Mouse (Mus musculus): Measurements from ENCODE around the gene Gper1.
A peak's percentile ranks its signal among the peaks of the same experiment; 100 is the strongest.

Gene Gper1

GRCm38 (mm10) chr5:139423026-139423865 lies at the start of gene Gper1:
Gene Gper1 (plus strand): TSS chr5:139423151.
- no peak for DNase-seq (ENCODE audit: low spot score)

- DNase-seq (ENCODE audit: low spot score): no peak
Observed at GRCm38 (mm10) chr5:139373889-139374444, 49.0 kb upstream of the Gper1 start.

- DNase-seq (ENCODE audit: low spot score): no peak
Observed at GRCm38 (mm10) chr5:139374841-139375240, 48.1 kb upstream of the Gper1 start.

- DNase-seq (ENCODE audit: low spot score): peak; percentile 62
Observed at GRCm38 (mm10) chr5:139377468-139378270, 45.3 kb upstream of the Gper1 start, which contains the start of gene Gpr146. Gene Gpr146 (plus strand): TSS chr5:139377697.

GRCm38 (mm10) chr5:139378271-139378556 lies 44.7 kb upstream of the Gper1 start:
- no peak for DNase-seq (ENCODE audit: low spot score)

GRCm38 (mm10) chr5:139378986-139379629 lies 43.8 kb upstream of the Gper1 start:
- DNase-seq (ENCODE audit: low spot score): no peak

GRCm38 (mm10) chr5:139379771-139380384 lies 43.1 kb upstream of the Gper1 start:
- DNase-seq (ENCODE audit: low spot score): no peak

- DNase-seq (ENCODE audit: low spot score): peak; percentile 91
Observed at GRCm38 (mm10) chr5:139380385-139381248, 42.3 kb upstream of the Gper1 start.

- no peak for DNase-seq (ENCODE audit: low spot score)
Observed at GRCm38 (mm10) chr5:139381586-139382513, 41.1 kb upstream of the Gper1 start.

- no peak for DNase-seq (ENCODE audit: low spot score)
Observed at GRCm38 (mm10) chr5:139382760-139383159, 40.2 kb upstream of the Gper1 start.

- DNase-seq (ENCODE audit: low spot score): no peak
Observed at GRCm38 (mm10) chr5:139383234-139383633, 39.7 kb upstream of the Gper1 start.

- no peak for DNase-seq (ENCODE audit: low spot score)
Observed at GRCm38 (mm10) chr5:139384531-139384930, 38.4 kb upstream of the Gper1 start.

GRCm38 (mm10) chr5:139386047-139386446 lies 36.9 kb upstream of the Gper1 start:
- no peak for DNase-seq (ENCODE audit: low spot score)

- DNase-seq (ENCODE audit: low spot score): no peak
Observed at GRCm38 (mm10) chr5:139387329-139388194, 35.4 kb upstream of the Gper1 start.

- DNase-seq (ENCODE audit: low spot score): no peak
Observed at GRCm38 (mm10) chr5:139388195-139388570, 34.8 kb upstream of the Gper1 start.

GRCm38 (mm10) chr5:139388694-139389675 lies 34.0 kb upstream of the Gper1 start:
- peak; percentile 57 for DNase-seq (ENCODE audit: low spot score)

- peak; percentile 59 for DNase-seq (ENCODE audit: low spot score)
Observed at GRCm38 (mm10) chr5:139389676-139390061, 33.3 kb upstream of the Gper1 start.
